Mouse (Mus musculus): ENCODE measurements at regions not wholly inside any gene's neighbourhood (a gene's known extent, or its start where the extent isn't known, plus 50 kb on each side); places are given as distances from the start of the nearest gene placed in this dataset.

GRCm38 (mm10) chr5:43050961-43051517 is 181.9 kb upstream of the Cpeb2 start:
- Histone ChIP-seq H3K36me3 (replicated peaks) (no peaks in the 10 kb centered on the region), H3K27ac (replicated peaks) (no peak overlapping the region), H3K4me3 (no peak overlapping the region), H3K4me1 (no peaks in the 10 kb centered on the region), H3K27me3 (replicated peaks; ENCODE audit: low read depth, poor library complexity, severe bottlenecking) (no peaks in the 10 kb centered on the region), H3K9me3 (no peaks in the 10 kb centered on the region)
- 92% methylated on average over 7 of the region's 7 CpGs for WGBS
- no peak for DNase-seq (ENCODE audit: low spot score)

DNA sequence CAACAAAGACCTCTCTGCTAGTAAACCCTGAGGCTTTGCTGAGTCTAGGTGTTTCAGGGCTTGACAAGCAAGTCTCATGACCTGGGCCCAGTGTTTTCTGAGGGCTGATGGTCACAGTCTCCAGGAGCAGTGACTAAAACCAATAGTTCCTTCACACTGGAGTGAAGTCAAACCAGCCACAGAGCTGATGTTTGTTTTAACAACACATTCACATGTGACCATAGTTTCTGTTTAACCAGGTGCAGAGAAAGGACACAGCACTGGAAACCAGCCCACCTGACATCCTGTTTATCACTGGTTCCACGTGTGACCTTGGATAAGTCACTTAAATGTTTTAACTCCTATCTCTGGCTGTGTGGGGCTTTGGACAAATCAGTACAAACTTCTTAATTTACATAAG is 180.3 kb upstream of the Cpeb2 start:
- 64% methylated on average over 1 of the region's 1 CpGs for WGBS

GRCm38 (mm10) chr5:43054586-43054985 is 178.4 kb upstream of the Cpeb2 start:
- no peak overlapping the region for H3K27ac ChIP-seq (replicated peaks)
- H3K9me3 ChIP-seq, result no peaks in the 10 kb centered on the region
- H3K36me3 ChIP-seq (replicated peaks), result no peaks in the 10 kb centered on the region
- no peak for DNase-seq (ENCODE audit: low spot score)
- WGBS, result 93% methylated on average over 8 of the region's 8 CpGs
- no peak overlapping the region for H3K4me3 ChIP-seq
- H3K27me3 ChIP-seq (replicated peaks; ENCODE audit: low read depth, poor library complexity, severe bottlenecking), result no peaks in the 10 kb centered on the region
- no peaks in the 10 kb centered on the region for H3K4me1 ChIP-seq

More for the DNA sequence above, 180.3 kb upstream of the Cpeb2 start:
- Histone ChIP-seq H3K4me3 (no peak overlapping the region), H3K27ac (replicated peaks) (no peak overlapping the region), H3K4me1 (no peaks in the 10 kb centered on the region), H3K36me3 (replicated peaks) (no peaks in the 10 kb centered on the region), H3K27me3 (replicated peaks; ENCODE audit: low read depth, poor library complexity, severe bottlenecking) (no peaks in the 10 kb centered on the region), H3K9me3 (no peaks in the 10 kb centered on the region)
- no peak for DNase-seq (ENCODE audit: low spot score)

DNA sequence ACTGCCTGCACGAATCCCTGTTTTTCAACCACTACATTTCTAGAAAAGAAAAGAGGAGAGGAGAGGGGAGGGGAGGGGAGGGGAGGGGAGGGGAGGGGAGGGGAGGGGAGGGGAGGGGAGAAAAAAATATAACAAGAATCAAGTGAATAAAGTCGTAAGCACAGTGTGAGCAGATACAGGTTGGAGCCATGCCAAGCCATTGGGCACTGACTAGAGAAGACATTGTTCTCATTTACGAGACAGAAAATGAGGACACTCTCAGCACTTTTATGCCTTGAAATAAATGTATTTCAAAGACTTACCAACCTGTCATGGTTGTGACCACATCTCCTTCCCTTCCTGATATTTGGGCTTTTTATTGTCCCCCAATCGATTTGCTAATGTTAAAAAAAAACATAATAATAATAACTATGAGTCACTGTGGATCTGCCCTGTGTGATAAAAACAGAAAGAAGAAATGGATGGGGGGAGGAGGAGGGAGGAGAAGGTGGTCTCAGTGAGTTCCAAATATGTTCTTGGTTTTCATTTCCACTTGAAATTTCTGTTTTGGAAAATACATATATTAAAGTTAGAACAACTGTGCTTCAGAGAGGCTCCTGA is 177.8 kb upstream of the Cpeb2 start:
- no peak for DNase-seq (ENCODE audit: low spot score)
- Histone ChIP-seq H3K36me3 (replicated peaks) (no peaks in the 10 kb centered on the region), H3K4me1 (no peaks in the 10 kb centered on the region), H3K4me3 (no peak overlapping the region), H3K27me3 (replicated peaks; ENCODE audit: low read depth, poor library complexity, severe bottlenecking) (no peaks in the 10 kb centered on the region), H3K27ac (replicated peaks) (no peak overlapping the region), H3K9me3 (no peaks in the 10 kb centered on the region)
- 94% methylated on average over 4 of the region's 4 CpGs for WGBS

DNA sequence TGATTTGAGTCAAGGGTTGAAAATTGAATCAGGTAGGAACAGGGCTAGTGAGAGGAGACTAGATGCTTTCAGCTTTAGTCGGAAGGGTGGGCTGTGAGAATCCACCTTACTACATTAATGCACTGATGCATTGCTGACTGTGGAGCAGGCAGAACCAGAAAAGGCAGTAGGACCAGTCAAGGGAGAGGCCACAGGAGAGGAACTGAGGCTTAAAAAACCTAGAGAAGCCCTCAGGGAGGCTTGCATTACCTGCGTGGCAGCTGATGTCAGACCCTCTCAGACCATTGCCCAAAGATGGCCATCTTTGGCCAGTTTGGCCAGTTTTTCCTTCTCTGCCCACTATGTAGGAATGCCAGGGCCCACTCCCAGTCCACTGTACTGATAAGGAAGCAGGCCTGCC is 176.5 kb upstream of the Cpeb2 start:
- 88% methylated on average over 2 of the region's 2 CpGs for WGBS
- H3K27ac ChIP-seq (replicated peaks), result no peak overlapping the region
- no peaks in the 10 kb centered on the region for H3K27me3 ChIP-seq (replicated peaks; ENCODE audit: low read depth, poor library complexity, severe bottlenecking)
- H3K36me3 ChIP-seq (replicated peaks), result no peaks in the 10 kb centered on the region
- DNase-seq (ENCODE audit: low spot score), result no peak
- no peaks in the 10 kb centered on the region for H3K4me1 ChIP-seq
- no peak overlapping the region for H3K4me3 ChIP-seq
- H3K9me3 ChIP-seq, result no peaks in the 10 kb centered on the region

GRCm38 (mm10) chr5:43061243-43061642 is 171.7 kb upstream of the Cpeb2 start:
- no peak overlapping the region for H3K4me3 ChIP-seq
- WGBS, result 81% methylated on average over 2 of the region's 2 CpGs

DNA sequence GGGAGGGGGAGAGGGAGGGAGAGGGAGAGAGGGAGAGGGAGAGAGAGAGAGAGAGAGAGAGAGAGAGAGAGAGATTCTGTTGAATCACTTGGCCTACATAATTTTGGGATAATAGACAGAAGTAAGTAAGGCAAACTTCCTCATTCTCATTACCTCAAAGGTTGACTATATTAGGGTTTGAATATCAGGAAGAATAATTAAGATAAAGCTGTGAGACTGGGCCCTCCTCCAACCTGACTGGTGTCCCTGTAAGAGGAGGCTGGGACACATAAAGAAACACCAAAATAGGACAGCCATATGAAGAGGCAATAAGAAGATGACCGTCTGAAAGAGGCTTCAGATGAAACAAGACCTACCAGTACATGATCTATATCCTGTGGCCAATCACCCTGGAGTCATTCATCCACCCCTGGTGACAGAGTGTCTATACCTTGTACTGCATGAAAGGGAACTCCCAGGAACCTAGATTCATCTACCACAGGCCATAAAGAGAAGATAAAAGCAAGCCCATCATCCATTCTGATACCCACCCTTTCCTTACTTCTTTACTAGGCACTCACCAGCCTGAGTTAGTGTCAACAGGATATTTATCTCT is 171.1 kb upstream of the Cpeb2 start:
- DNase-seq (ENCODE audit: low spot score), result no peak
- Histone ChIP-seq H3K4me3 (no peak overlapping the region), H3K9me3 (no peaks in the 10 kb centered on the region), H3K36me3 (replicated peaks) (no peaks in the 10 kb centered on the region), H3K4me1 (no peaks in the 10 kb centered on the region), H3K27ac (replicated peaks) (no peak overlapping the region), H3K27me3 (replicated peaks; ENCODE audit: low read depth, poor library complexity, severe bottlenecking) (no peaks in the 10 kb centered on the region)
- WGBS, result 75% methylated on average over 1 of the region's 1 CpGs

More at GRCm38 (mm10) chr5:43061243-43061642, 171.7 kb upstream of the Cpeb2 start:
- Histone ChIP-seq H3K9me3 (no peaks in the 10 kb centered on the region), H3K36me3 (replicated peaks) (no peaks in the 10 kb centered on the region), H3K27ac (replicated peaks) (no peak overlapping the region), H3K4me1 (no peaks in the 10 kb centered on the region), H3K27me3 (replicated peaks; ENCODE audit: low read depth, poor library complexity, severe bottlenecking) (no peaks in the 10 kb centered on the region)
- no peak for DNase-seq (ENCODE audit: low spot score)

GRCm38 (mm10) chr5:43062499-43062898 is 170.5 kb upstream of the Cpeb2 start:
- H3K9me3 ChIP-seq, result no peaks in the 10 kb centered on the region
- WGBS, result 81% methylated on average over 1 of the region's 1 CpGs
- no peaks in the 10 kb centered on the region for H3K4me1 ChIP-seq
- DNase-seq (ENCODE audit: low spot score), result no peak
- H3K27ac ChIP-seq (replicated peaks), result no peak overlapping the region
- H3K4me3 ChIP-seq, result no peak overlapping the region
- no peaks in the 10 kb centered on the region for H3K27me3 ChIP-seq (replicated peaks; ENCODE audit: low read depth, poor library complexity, severe bottlenecking)
- no peaks in the 10 kb centered on the region for H3K36me3 ChIP-seq (replicated peaks)

- H3K4me1 ChIP-seq, result no peaks in the 10 kb centered on the region
- H3K36me3 ChIP-seq (replicated peaks), result no peaks in the 10 kb centered on the region
- 81% methylated on average over 8 of the region's 8 CpGs for WGBS
- H3K27me3 ChIP-seq (replicated peaks; ENCODE audit: low read depth, poor library complexity, severe bottlenecking), result no peaks in the 10 kb centered on the region
- H3K9me3 ChIP-seq, result no peaks in the 10 kb centered on the region
- no peak overlapping the region for H3K27ac ChIP-seq (replicated peaks)
- no peak for DNase-seq (ENCODE audit: low spot score)
- H3K4me3 ChIP-seq, result no peak overlapping the region
Observed at GRCm38 (mm10) chr5:43063386-43063785, 169.6 kb upstream of the Cpeb2 start.

DNA sequence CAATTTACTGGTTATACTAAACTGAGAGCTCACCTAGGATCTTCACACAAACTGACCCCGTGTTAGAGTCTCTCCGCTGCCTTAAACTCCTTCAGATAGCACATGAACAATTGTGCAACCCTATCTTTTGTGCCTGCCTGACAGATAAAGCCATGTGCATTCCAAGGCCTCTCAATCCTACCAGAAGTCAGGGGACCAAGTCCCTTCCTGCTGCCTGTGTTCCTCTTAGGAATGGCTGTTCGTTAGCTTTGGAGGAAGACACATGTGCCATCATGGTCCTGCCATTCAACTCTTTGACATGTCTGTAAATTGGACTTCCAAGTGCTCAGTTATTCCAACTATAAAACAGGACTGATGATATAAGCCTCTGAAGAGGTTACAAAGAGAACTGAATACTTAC is 161.4 kb upstream of the Cpeb2 start:
- H3K36me3 ChIP-seq (replicated peaks), result no peaks in the 10 kb centered on the region
- DNase-seq (ENCODE audit: low spot score), result no peak
- WGBS, result 90% methylated on average over 3 of the region's 3 CpGs
- H3K27ac ChIP-seq (replicated peaks), result no peak overlapping the region
- no peak overlapping the region for H3K4me3 ChIP-seq
- H3K9me3 ChIP-seq, result no peaks in the 10 kb centered on the region
- H3K4me1 ChIP-seq, result no peaks in the 10 kb centered on the region
- H3K27me3 ChIP-seq (replicated peaks; ENCODE audit: low read depth, poor library complexity, severe bottlenecking), result no peaks in the 10 kb centered on the region

- Histone ChIP-seq H3K27me3 (replicated peaks; ENCODE audit: low read depth, poor library complexity, severe bottlenecking) (no peaks in the 10 kb centered on the region), H3K27ac (replicated peaks) (no peak overlapping the region), H3K4me3 (no peak overlapping the region), H3K9me3 (no peaks in the 10 kb centered on the region), H3K36me3 (replicated peaks) (no peaks in the 10 kb centered on the region), H3K4me1 (no peaks in the 10 kb centered on the region)
- DNase-seq (ENCODE audit: low spot score), result no peak
- WGBS, result 74% methylated on average over 2 of the region's 2 CpGs
Observed at GRCm38 (mm10) chr5:43072340-43072739, 160.6 kb upstream of the Cpeb2 start.

GRCm38 (mm10) chr5:43074536-43074935 is 158.4 kb upstream of the Cpeb2 start:
- WGBS, result 88% methylated on average over 3 of the region's 3 CpGs
- Histone ChIP-seq H3K27me3 (replicated peaks; ENCODE audit: low read depth, poor library complexity, severe bottlenecking) (no peaks in the 10 kb centered on the region), H3K9me3 (no peaks in the 10 kb centered on the region), H3K4me3 (no peak overlapping the region), H3K27ac (replicated peaks) (no peak overlapping the region), H3K4me1 (no peaks in the 10 kb centered on the region), H3K36me3 (replicated peaks) (no peaks in the 10 kb centered on the region)
- no peak for DNase-seq (ENCODE audit: low spot score)

DNA sequence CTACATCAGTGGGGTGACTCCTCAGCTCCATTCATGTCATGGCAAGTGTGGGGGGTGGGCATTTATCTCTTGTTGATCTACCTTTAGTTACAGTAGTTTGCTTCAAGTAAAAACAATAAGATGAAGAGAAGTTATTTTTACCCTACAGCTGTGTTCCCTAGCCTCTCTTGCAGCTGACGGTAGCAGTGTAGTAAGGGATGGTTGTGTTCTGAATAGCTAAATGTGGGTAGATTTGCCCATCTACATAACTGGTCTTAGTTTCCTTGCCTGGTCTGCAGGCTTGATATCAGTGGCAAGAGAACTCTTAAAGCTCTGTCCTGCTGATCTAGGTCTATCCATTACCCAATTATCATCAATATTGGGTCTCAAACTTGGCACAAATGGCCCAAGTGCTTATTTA is 152.7 kb upstream of the Cpeb2 start:
- WGBS, result 87% methylated on average over 1 of the region's 1 CpGs
- Histone ChIP-seq H3K27ac (replicated peaks) (no peak overlapping the region), H3K4me1 (no peaks in the 10 kb centered on the region), H3K4me3 (no peak overlapping the region), H3K27me3 (replicated peaks; ENCODE audit: low read depth, poor library complexity, severe bottlenecking) (no peaks in the 10 kb centered on the region; the same call in 1 of the 2 replicates), H3K36me3 (replicated peaks) (no peaks in the 10 kb centered on the region), H3K9me3 (no peaks in the 10 kb centered on the region)
- no peak for DNase-seq (ENCODE audit: low spot score)
